18 mouse cellular contexts compared by ENCODE assay signal in the genomic region with DNA sequence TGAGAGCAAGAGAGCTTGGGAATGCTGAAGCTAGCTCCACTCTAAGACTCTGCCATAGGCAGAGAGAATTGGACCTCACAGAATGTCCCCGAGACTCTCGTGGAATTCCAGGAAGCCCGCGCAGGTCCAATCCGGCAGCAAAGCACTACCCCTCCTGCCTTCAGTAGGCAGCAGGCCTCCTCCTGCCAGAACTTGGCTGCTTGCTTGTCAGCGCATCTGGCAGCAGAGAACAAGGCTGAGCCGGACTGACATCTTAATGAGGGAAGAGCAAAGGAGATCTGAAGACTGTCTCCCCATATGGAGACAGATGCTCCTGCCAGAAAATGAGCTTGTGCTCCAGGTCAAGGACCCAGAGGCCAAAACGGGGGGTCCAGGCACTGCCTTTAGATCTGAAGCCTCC. TPM values are rescaled to one million over a fixed set of nuclear protein-coding genes. Genes with fewer than 3 reads are reported as not detected.
A peak's percentile ranks its signal among the peaks of the same experiment; 100 is the strongest.
DNase-seq lines count a peak whose midpoint lies in the region; ATAC-seq and TF ChIP-seq lines count a peak whose summit lies in the region.
"Had no signal": no experiment of that assay in that cellular context is flagged by ENCODE, and none has a peak within 500 bp of the region (broad histone marks: within the 10 kb centered on the region; RNA-seq: fewer than 3 reads in every experiment).

No protein-coding gene starts in this region.

- H3K27me3 ChIP-seq in forebrain, embryonic 15.5 days, result no peaks in the 10 kb centered on the region
- H3K27me3 ChIP-seq in forebrain, postnatal 0 days (ENCODE audit: insufficient read depth, low read length), result no peaks in the 10 kb centered on the region
- H3K27me3 ChIP-seq in midbrain, embryonic 16.5 days (ENCODE audit: control insufficient read depth, insufficient read depth, low read depth, low read length), result no peaks in the 10 kb centered on the region
- no peaks in the 10 kb centered on the region; the same call in 1 of the 2 replicates for H3K27me3 ChIP-seq in midbrain, embryonic 14.5 days (ENCODE audit: control insufficient read depth, insufficient read depth, low read length)

- no peak for DNase-seq in forebrain, postnatal 0 days
- DNase-seq in layer of hippocampus, adult 2 months (ENCODE audit: low spot score in 2 of 2), result peak in 1 of 2 experiments; percentile 35
- no peak for DNase-seq in layer of hippocampus, adult 11-12 months (ENCODE audit: low spot score)
- no peak for DNase-seq in midbrain, embryonic 14.5 days
- no peak for DNase-seq in c-Kit-positive CD71-positive TER-119-positive erythroid progenitor cells, embryonic 14.5 days (ENCODE audit: low spot score)
- DNase-seq: adrenal gland, postnatal 25 days; cerebellum, adult 11-12 months; kidney, adult 11 months; kidney, postnatal 4 days; liver, embryonic 13.5 days; lung, adult 2 months; lung, postnatal 14 days; right cerebral cortex, postnatal 25 days; spleen, adult 18-20 months had no signal

- 60% methylated on average over 8 of the region's 8 CpGs for WGBS in forebrain, embryonic 15.5 days
- WGBS in forebrain, postnatal 0 days, result 60% methylated on average over 8 of the region's 8 CpGs
- 59% methylated on average over 8 of the region's 8 CpGs for WGBS in midbrain, embryonic 16.5 days
- 61% methylated on average over 8 of the region's 8 CpGs for WGBS in midbrain, embryonic 14.5 days

- peaks cover 9% of the 10 kb centered on the region for H3K4me1 ChIP-seq in forebrain, embryonic 15.5 days
- no peaks in the 10 kb centered on the region for H3K4me1 ChIP-seq in forebrain, postnatal 0 days (ENCODE audit: insufficient read depth)
- H3K4me1 ChIP-seq in midbrain, embryonic 16.5 days (ENCODE audit: control insufficient read depth, insufficient read depth, low read length), result no peaks in the 10 kb centered on the region
- H3K4me1 ChIP-seq in midbrain, embryonic 14.5 days (ENCODE audit: control insufficient read depth, insufficient read depth, low read length), result peaks cover under 1% of the 10 kb centered on the region; the same call in 1 of the 2 replicates
- H3K4me1 ChIP-seq: heart, embryonic 10.5 days; liver, embryonic 13.5 days had no signal

- no peak for TF ChIP-seq CTCF in forebrain, postnatal 0 days (IDR thresholded peaks at IDR 0.05; ENCODE audit: low read depth)
- no peak for TF ChIP-seq CTCF in layer of hippocampus, adult 2 months (conservative IDR thresholded peaks at IDR 0.05)

- no peak overlapping the region for H3K4me3 ChIP-seq in forebrain, embryonic 15.5 days
- no peak overlapping the region for H3K4me3 ChIP-seq in forebrain, postnatal 0 days (ENCODE audit: low read depth, low read length)
- H3K4me3 ChIP-seq in layer of hippocampus, adult 2 months, result no peak overlapping the region
- no peak overlapping the region for H3K4me3 ChIP-seq in midbrain, embryonic 16.5 days (ENCODE audit: low read depth, low read length)
- H3K4me3 ChIP-seq in midbrain, embryonic 14.5 days (replicated peaks; ENCODE audit: low read depth, low read length), result no peak overlapping the region
- H3K4me3 ChIP-seq: heart, embryonic 10.5 days; liver, embryonic 13.5 days had no signal

- no peak overlapping the region for H3K4me2 ChIP-seq in forebrain, embryonic 15.5 days (replicated peaks)
- H3K4me2 ChIP-seq in forebrain, postnatal 0 days (ENCODE audit: low read depth), result no peak overlapping the region
- no peak overlapping the region for H3K4me2 ChIP-seq in midbrain, embryonic 16.5 days (ENCODE audit: low read length)
- H3K4me2 ChIP-seq in midbrain, embryonic 14.5 days (ENCODE audit: low read length), result no peak overlapping the region
- H3K4me2 ChIP-seq: liver, embryonic 13.5 days had no signal

- H3K36me3 ChIP-seq in forebrain, embryonic 15.5 days, result no peaks in the 10 kb centered on the region
- no peaks in the 10 kb centered on the region for H3K36me3 ChIP-seq in forebrain, postnatal 0 days (ENCODE audit: insufficient read depth)
- H3K36me3 ChIP-seq in midbrain, embryonic 16.5 days (ENCODE audit: control insufficient read depth, insufficient read depth, low read length), result no peaks in the 10 kb centered on the region
- no peaks in the 10 kb centered on the region for H3K36me3 ChIP-seq in midbrain, embryonic 14.5 days (ENCODE audit: control insufficient read depth, insufficient read depth, low read length)
- H3K36me3 ChIP-seq: heart, embryonic 10.5 days; liver, embryonic 13.5 days had no signal

- no peak for ATAC-seq in forebrain, embryonic 15.5 days (replicated peaks)
- no peak for ATAC-seq in forebrain, postnatal 0 days
- peak; percentile 32; the same call in 1 of the 2 replicates for ATAC-seq in midbrain, embryonic 16.5 days
- ATAC-seq in midbrain, embryonic 14.5 days (ENCODE audit: low FRiP score, low TSS enrichment), result no peak

- H3K27ac ChIP-seq in forebrain, embryonic 15.5 days (replicated peaks), result 0 out of 2 replicates have a peak overlapping the region, but pooled peaks have one; percentile 9
- H3K27ac ChIP-seq in forebrain, postnatal 0 days (ENCODE audit: low read depth, low read length), result no peak overlapping the region
- H3K27ac ChIP-seq in layer of hippocampus, adult 2 months, result peak overlapping the region; percentile 55; the same call in 1 of the 2 replicates
- H3K27ac ChIP-seq in midbrain, embryonic 16.5 days (ENCODE audit: low read length), result no peak overlapping the region
- H3K27ac ChIP-seq in midbrain, embryonic 14.5 days (replicated peaks; ENCODE audit: low read depth, low read length), result no peak overlapping the region
- H3K27ac ChIP-seq: heart, embryonic 10.5 days; liver, embryonic 13.5 days had no signal

- no peak overlapping the region for H3K9ac ChIP-seq in forebrain, embryonic 15.5 days (replicated peaks)
- H3K9ac ChIP-seq in forebrain, postnatal 0 days, result no peak overlapping the region
- no peak overlapping the region for H3K9ac ChIP-seq in midbrain, embryonic 16.5 days (ENCODE audit: low read depth, low read length)
- H3K9ac ChIP-seq in midbrain, embryonic 14.5 days (replicated peaks; ENCODE audit: low read length), result no peak overlapping the region
- H3K9ac ChIP-seq: liver, embryonic 13.5 days had no signal

- no peaks in the 10 kb centered on the region for H3K9me3 ChIP-seq in forebrain, embryonic 15.5 days
- H3K9me3 ChIP-seq in forebrain, postnatal 0 days (ENCODE audit: low read length), result no peaks in the 10 kb centered on the region
- no peaks in the 10 kb centered on the region for H3K9me3 ChIP-seq in midbrain, embryonic 16.5 days (replicated peaks; ENCODE audit: control insufficient read depth, low read length, poor library complexity, severe bottlenecking)
- no peaks in the 10 kb centered on the region for H3K9me3 ChIP-seq in midbrain, embryonic 14.5 days (ENCODE audit: control insufficient read depth, low read length)
- H3K9me3 ChIP-seq: heart, embryonic 10.5 days; liver, embryonic 13.5 days had no signal

RNA-seq across cellular contexts. Expression of gene Crtac1, which starts 16.5 kb away (rescaled TPM):
- polyA plus RNA-seq in forebrain, embryonic 15.5 days (2015; fragmentation: Nextera tagmentation; extraction: Ambion mirVana), result 20.4 TPM in 2 replicates
- 14.6 and 16.6 TPM in 2 replicates for total RNA-seq in forebrain, postnatal 0 days (2014; rRNA removed)
- polyA plus RNA-seq in forebrain, postnatal 0 days (2015; fragmentation: Nextera tagmentation; extraction: Ambion mirVana), result 38.1 and 49.9 TPM in 2 replicates
- total RNA-seq in layer of hippocampus, adult 2 months (2021), result 100 to 1,000 TPM in 1 of 2 experiments, 10 to 100 TPM in 1; 83.8 to 104 TPM
- polyA plus RNA-seq in midbrain, embryonic 16.5 days (2015; fragmentation: Nextera tagmentation; extraction: Ambion mirVana), result 26.0 and 34.0 TPM in 2 replicates
- polyA plus RNA-seq in midbrain, embryonic 14.5 days (2014; fragmentation: Nextera tagmentation; extraction: Ambion mirVana), result 15.4 and 18.6 TPM in 2 replicates
- total RNA-seq: megakaryocyte progenitor cell, adult 5-6 weeks had no signal

Comparison
In these comparisons a context has a peak if more than half of its experiments do, and no peak if none do; other contexts are left out.
1. H3K27ac ChIP-seq: peak in forebrain, embryonic 15.5 days (single experiment) and layer of hippocampus, adult 2 months (single experiment); none in forebrain, postnatal 0 days (single experiment), midbrain, embryonic 16.5 days (single experiment) and midbrain, embryonic 14.5 days (single experiment).